Mouse (Mus musculus) midbrain, postnatal 0 days (tissue): ENCODE data around the gene Saa3. TPM values are rescaled to one million over a fixed set of nuclear protein-coding genes. Genes with fewer than 3 reads are reported as not detected.
"Not testable (repeated sequence)": the region's sequence is repeated elsewhere in the genome, so short reads cannot be mapped to it uniquely, and the experiment has no call there.

Experiments
- ATAC-seq: fragments of 200-750 bp; cut with Nextera tagmentation; 2 replicates; pipeline ENCODE4 v1.8.0; 2017; ENCODE audit warnings: moderate number of reproducible peaks, mild to moderate bottlenecking, moderate TSS enrichment, moderate library complexity; ENCODE audit not compliant: low FRiP score
- DNase-seq: peaks from one replicate; pipeline ENCODE4 v3.0.0-alpha.2; 2015; ENCODE audit warnings: low spot score
- H3K27ac ChIP-seq: fragments of 300-500 bp; sonication (generic); 2 replicates; pipeline ENCODE4 v1.5.1; 2014; ENCODE audit warnings: low read depth, mild to moderate bottlenecking, low read length, mixed read lengths
- H3K27me3 ChIP-seq: fragments of 300-500 bp; sonication (generic); 2 replicates; pipeline ENCODE4 v1.6.1; 2014; ENCODE audit warnings: low read length, control low read depth, mixed read lengths; ENCODE audit not compliant: insufficient read depth
- H3K36me3 ChIP-seq: fragments of 300-500 bp; sonication (generic); 2 replicates; pipeline ENCODE4 v1.6.1; 2014; ENCODE audit warnings: low read length, control low read depth, mixed read lengths; ENCODE audit not compliant: insufficient read depth
- H3K4me1 ChIP-seq: fragments of 300-500 bp; sonication (generic); 2 replicates; pipeline ENCODE4 v1.6.1; 2014; ENCODE audit warnings: mild to moderate bottlenecking, control low read depth, antibody characterized with exemption, low read length, mixed read lengths; ENCODE audit not compliant: insufficient read depth
- H3K4me2 ChIP-seq: fragments of 300-500 bp; sonication (generic); 2 replicates; pipeline ENCODE4 v1.6.1; 2014; ENCODE audit warnings: low read depth, mild to moderate bottlenecking, low read length, mixed read lengths; ENCODE audit not compliant: poor library complexity, severe bottlenecking
- H3K4me3 ChIP-seq: fragments of 300-500 bp; sonication (generic); 2 replicates; pipeline ENCODE4 v1.5.1; 2014; ENCODE audit warnings: low read depth, mild to moderate bottlenecking, low read length, moderate library complexity
- H3K9ac ChIP-seq: fragments of 300-500 bp; sonication (generic); replicated peaks from 2 replicates; pipeline ENCODE4 v1.6.1; 2014; ENCODE audit warnings: mild to moderate bottlenecking, low read length, moderate library complexity, mixed read lengths; ENCODE audit not compliant: poor library complexity, severe bottlenecking
- H3K9me3 ChIP-seq: fragments of 300-500 bp; sonication (generic); 2 replicates; pipeline ENCODE4 v1.6.1; 2016; ENCODE audit warnings: low read length, control low read depth
- CTCF ChIP-seq: IDR thresholded peaks from 2 replicates; pipeline ENCODE4 v1.5.1; 2016; ENCODE audit warnings: antibody characterized with exemption, mild to moderate bottlenecking
- WGBS: fragments of 180-500 bp; shearing (Covaris S2); extraction: QIAGEN DNeasy Blood & Tissue Kit; methylation state at CpG from one replicate; pipeline ENCODE4 v1.1.7; 2014; 5-methylcytosine and 5-hydroxymethylcytosine counted together
- polyA plus RNA-seq: library from polyadenylated mRNA; unstranded; fragments of >200 nt; fragmentation: Nextera tagmentation; extraction: Ambion mirVana; gene quantifications from 2 replicates; pipeline ENCODE4 v1.2.1, GENCODE M21; 2015
- total RNA-seq: library from RNA; depleted of rRNA; stranded (reverse); fragments of >200 nt; gene quantifications from 2 replicates; pipeline ENCODE4 v1.2.3, GENCODE M21; 2014

Gene Saa3
- total and polyA plus RNA-seq, 2 experiments from 2014 or later: 0.30 TPM; not detected in 1

- Histone ChIP-seq H3K4me1 (no peaks in the 10 kb centered on the region), H3K27me3 (no peaks in the 10 kb centered on the region), H3K4me2 (no peak overlapping the region), H3K9me3 (no peaks in the 10 kb centered on the region), H3K9ac (no peak overlapping the region), H3K36me3 (no peaks in the 10 kb centered on the region), H3K27ac (no peak overlapping the region), H3K4me3 (no peak overlapping the region)
- TF ChIP-seq CTCF: no peak
- DNase-seq: no peak
- no peak for ATAC-seq
- WGBS: 93% methylated on average over 7 of the region's 7 CpGs
These were observed 30.9 kb upstream of the Saa3 start for GRCm38 (mm10) chr7:46746381-46746780.

DNA sequence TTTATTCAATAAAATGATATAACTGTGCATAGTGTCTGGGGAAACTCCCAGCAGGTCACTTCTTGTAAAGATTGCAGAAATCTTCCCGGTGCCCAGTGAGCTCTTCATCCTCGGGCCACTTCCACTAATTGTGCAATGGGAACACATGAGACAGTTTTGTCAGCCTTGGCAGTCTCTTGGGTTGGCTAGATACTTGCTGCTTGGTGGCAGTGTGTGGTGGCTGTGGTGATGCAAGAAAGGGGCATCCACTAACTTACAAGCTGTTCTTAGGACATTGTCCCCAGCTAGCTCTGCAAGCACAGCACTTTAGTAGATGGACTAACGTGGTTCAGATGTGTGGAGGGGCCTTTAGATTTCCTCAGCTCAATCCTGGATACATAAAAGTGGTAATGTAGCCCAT, 30.3 kb upstream of the Saa3 start:
- Histone ChIP-seq H3K4me3 (no peak overlapping the region), H3K27me3 (no peaks in the 10 kb centered on the region), H3K4me1 (no peaks in the 10 kb centered on the region), H3K9me3 (no peaks in the 10 kb centered on the region), H3K4me2 (no peak overlapping the region), H3K36me3 (no peaks in the 10 kb centered on the region), H3K9ac (no peak overlapping the region), H3K27ac (no peak overlapping the region)
- no peak for TF ChIP-seq CTCF
- ATAC-seq (no peak), DNase-seq (no peak)
- 81% methylated on average over 3 of the region's 3 CpGs for WGBS

DNA sequence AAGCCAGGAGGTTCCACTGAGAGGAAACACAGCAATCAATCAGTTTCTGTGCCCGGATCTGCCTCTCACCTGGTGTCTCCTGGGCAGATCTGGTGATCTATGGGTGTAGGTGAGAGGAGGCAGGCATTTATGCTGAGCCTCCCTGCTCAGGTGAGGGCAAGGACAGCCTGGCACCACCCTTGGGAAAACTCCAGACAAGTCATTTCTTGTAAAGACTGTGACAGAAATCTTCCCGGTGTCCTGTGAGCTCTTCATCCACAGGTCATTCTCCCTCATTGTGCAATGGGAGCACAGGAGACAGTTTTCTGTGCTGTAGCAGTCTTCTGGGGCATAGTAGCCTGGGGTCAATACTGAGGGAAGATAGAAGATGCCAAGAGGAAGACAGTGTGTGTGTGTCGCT, 27.4 kb upstream of the Saa3 start, which contains the start of gene Saa1:
TSS of gene Saa1 (minus strand) at position 101 of the 400 bp plus-strand sequence.
- not testable (repeated sequence) for ATAC-seq, H3K27me3 ChIP-seq, H3K27ac ChIP-seq, DNase-seq, H3K4me3 ChIP-seq, H3K9ac ChIP-seq, H3K4me1 ChIP-seq, H3K4me2 ChIP-seq, H3K36me3 ChIP-seq, H3K9me3 ChIP-seq
- WGBS: 77% methylated on average over 3 of the region's 3 CpGs

DNA sequence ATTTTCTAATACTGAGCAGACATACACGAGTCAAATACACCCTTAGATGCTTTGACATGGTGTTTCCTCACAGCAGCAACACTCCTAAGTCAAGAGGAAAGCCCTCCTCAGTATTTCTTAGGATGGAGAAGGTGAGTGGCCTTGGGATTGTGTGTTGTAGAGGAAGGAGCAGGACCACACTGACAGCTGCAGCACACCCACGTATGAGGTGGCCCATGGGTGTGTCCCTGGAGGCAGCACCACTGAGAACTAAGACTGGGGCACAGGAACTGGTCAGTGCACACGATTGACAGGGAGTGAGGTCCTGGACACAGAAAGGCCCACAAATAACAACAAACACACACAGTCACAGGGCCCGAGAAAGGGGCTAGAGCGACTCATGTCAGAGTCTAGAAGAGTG, 24.5 kb upstream of the Saa3 start:
- H3K4me3 ChIP-seq, H3K27me3 ChIP-seq, H3K4me2 ChIP-seq, DNase-seq, H3K27ac ChIP-seq, H3K4me1 ChIP-seq, ATAC-seq, H3K36me3 ChIP-seq, H3K9me3 ChIP-seq, H3K9ac ChIP-seq: not testable (repeated sequence)
- WGBS: 77% methylated on average over 5 of the region's 5 CpGs

DNA sequence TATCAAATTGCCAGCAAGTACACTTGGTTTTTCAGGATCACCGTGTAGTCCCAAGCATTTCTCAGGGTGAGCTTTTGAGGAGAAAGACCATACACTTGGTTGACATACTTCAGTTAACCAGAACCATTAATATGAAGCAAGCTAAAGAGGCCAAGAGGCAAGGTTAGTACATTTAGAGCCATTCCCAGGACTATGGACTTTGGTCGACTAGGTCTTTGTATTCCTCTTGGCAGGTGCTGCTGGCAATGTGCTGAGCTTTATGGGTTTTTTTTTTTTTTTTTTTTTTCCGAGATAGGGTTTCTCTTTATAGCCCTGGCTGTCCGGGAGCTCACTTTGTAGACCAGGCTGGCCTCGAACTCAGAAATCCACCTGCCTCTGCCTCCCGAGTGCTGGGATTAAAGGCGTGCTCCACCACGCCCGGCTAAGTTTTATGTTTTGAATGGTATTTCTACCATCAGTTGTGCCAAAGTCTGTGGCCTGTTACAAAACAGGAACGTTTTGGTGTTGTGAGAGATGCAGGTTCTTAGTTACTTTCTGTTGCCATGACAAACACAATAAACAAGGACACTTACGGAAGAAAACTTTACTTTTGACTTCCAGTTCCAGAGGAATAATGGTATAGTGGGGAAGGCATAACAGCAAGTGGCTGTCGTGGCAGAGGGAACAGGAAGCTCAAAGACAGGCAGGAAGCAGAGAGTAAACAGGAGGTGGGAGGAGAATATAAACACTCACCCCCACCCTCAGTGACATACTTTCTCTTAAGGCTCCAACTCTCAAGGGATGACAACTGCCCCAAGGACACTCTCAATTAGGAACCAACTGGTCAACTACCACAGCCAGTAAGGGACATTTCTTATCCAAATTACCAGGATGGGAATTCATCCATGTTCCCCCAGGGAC, 23.3 kb upstream of the Saa3 start:
- ATAC-seq (no peak), DNase-seq (no peak)
- Histone ChIP-seq H3K4me1 (no peaks in the 10 kb centered on the region), H3K9me3 (no peaks in the 10 kb centered on the region), H3K4me3 (no peak overlapping the region), H3K27ac (no peak overlapping the region), H3K4me2 (no peak overlapping the region), H3K36me3 (no peaks in the 10 kb centered on the region), H3K27me3 (no peaks in the 10 kb centered on the region), H3K9ac (no peak overlapping the region)
- no peak for TF ChIP-seq CTCF
- 83% methylated on average over 12 of the region's 12 CpGs for WGBS

GRCm38 (mm10) chr7:46734983-46735382, 19.5 kb upstream of the Saa3 start:
- ATAC-seq: no peak
- no peak overlapping the region for H3K9ac ChIP-seq
- no peaks in the 10 kb centered on the region for H3K27me3 ChIP-seq
- no peaks in the 10 kb centered on the region for H3K9me3 ChIP-seq
- no peak for DNase-seq
- TF ChIP-seq CTCF: no peak
- 87% methylated on average over 2 of the region's 2 CpGs for WGBS
- no peaks in the 10 kb centered on the region for H3K36me3 ChIP-seq
- no peak overlapping the region for H3K4me3 ChIP-seq
- H3K4me1 ChIP-seq: no peaks in the 10 kb centered on the region
- no peak overlapping the region for H3K4me2 ChIP-seq
- H3K27ac ChIP-seq: no peak overlapping the region
